Mouse (Mus musculus) liver, adult 10 weeks (tissue): Measurements from ENCODE around the gene Kcnj16. TPM values are rescaled to one million over a fixed set of nuclear protein-coding genes. Genes with fewer than 3 reads are reported as not detected.

Experiments used
- polyA plus RNA-seq: library from polyadenylated mRNA; stranded (reverse); fragments of 350-450 nt; fragmentation: Illumina TruSeq; extraction: RNeasy Lipid Tissue Mini Kit (QIAGEN cat#74804); gene quantifications from one replicate; pipeline ENCODE4 v1.2.3, GENCODE M21; 2014; ENCODE audit warnings: low read depth, low replicate concordance

Kcnj16 gene
- polyA plus RNA-seq, result 1.1 TPM

DNA sequence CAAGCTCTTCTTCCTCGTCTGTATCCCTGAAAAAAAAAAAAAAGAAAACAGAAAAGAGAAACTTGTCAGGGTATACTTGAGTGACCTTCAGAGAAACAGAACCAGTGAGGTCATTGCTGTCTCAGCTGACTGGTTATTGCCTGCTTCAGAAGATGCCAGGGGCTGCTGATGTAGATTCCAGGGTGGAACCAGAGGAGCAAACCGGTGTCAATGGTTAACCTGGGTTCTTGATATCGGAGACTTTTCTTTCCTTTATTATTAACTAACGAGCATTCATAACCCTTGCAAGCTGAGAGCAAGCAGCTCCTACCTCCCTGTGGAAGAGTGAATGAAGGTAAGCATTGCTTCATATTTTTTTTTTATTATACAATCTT is at the start of gene Kcnj16:
Gene Kcnj16 (plus strand): TSS at position 272 of the 374 bp plus-strand sequence.

GRCm38 (mm10) chr11:111065635-111066298 is 97.9 kb downstream of the Kcnj16 start, which contains the start of gene Kcnj2:
Gene Kcnj2, plus strand, starts transcription at chr11:111066164.

Other genes starting within 250 kb of the Kcnj16 start
- gene Kcnj2, start 98.1 kb downstream of the Kcnj16 start, polyA plus RNA-seq, result 0.45 TPM